Mouse (Mus musculus) v-Abl transformed pro-B cells (cell line): Measurements from ENCODE around the gene Tprg.

ENCODE experiments used
- in situ Hi-C, 2 experiments: fragments of 400-800 bp; cut with MboI; formaldehyde crosslinking; loops; one replicate each; pipeline ENCODE4 v1.15.1; 2025; ENCODE audit not compliant: unreplicated experiment in 2 of 2

Tprg gene

DNA sequence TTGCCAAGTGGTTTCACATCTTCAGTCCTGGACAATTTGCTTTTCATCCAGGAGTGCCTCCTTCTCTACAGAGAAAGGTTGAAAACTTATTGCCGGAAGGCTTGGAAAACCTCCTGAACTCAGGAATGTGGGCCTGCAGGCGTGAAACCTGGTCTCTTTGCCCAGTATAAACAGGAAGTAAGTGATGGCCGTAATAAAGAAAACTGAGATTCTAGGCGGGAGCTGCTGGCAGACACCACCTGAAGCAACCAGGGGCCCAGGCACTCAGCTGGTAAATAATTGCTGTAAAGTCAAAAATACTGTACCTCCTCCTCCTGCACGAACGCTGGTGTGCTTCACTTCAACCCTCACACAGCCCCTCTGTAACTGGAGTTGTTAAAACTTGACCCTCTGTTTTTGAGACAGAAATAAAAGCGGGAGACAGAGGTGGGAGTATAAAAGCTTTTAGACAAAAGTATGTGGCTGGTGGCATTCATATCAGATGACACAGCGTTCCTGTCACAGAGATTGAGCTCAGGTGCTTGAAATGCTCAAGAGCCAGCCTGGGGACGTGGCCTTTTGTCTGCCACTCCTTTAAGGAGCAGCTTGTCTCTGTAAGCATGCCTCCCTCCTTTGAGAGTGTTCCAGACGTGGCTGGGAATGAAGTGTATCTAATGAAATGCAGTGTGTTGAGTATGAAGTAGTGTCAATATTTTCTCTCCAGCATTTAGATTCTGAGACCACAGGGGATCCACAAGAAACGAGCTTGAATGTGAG lies 131.4 kb downstream of the Tprg start:
- in situ Hi-C loops, result no loop called here

- in situ Hi-C loops, result no loop called here
Observed at GRCm38 (mm10) chr16:25422997-25423396, 136.4 kb downstream of the Tprg start.

- in situ Hi-C loops, result no loop called here
Observed at GRCm38 (mm10) chr16:25424001-25424400, 137.4 kb downstream of the Tprg start.

DNA sequence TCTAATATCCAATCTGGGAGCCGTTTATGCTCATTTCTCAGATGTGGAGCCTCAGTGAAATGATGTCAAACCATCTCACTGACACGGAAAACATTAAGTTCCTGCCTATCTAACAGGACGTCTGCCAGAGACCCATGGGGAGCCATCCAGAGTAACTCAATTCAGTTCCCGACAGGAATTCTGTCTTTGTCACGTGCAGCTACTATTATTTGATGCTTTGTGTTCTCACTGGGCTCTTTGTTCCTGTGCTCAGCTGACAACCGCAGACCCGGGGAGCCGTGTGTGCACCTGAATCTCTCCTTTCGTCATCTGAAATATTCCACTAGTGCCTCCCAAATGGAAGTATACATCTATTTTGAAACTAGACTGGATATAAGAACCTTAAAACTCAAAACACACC lies 138.3 kb downstream of the Tprg start:
- in situ Hi-C loops, result no loop called here

GRCm38 (mm10) chr16:25425376-25425775 lies 138.8 kb downstream of the Tprg start:
- in situ Hi-C loops, result no loop called here

DNA sequence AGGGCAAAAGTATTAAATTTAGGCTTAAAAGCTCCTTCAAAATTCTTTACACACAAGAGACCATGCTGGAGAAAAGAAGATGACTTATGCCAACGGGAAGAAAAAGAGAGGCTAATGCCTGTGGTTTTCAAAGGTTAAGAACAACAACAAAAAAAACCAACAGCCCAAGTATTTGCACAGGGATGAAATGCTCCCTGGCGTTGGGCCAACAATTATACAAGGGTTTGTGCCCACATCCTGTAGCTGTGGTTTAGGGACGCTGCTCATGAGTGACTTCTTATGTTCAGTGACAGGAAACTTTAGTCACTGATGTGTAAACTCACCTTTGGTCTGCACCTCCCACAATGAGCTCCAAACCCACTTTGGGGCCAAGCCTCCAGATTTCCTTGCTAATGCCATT lies 139.6 kb downstream of the Tprg start:
- in situ Hi-C loops, result no loop called here

- in situ Hi-C loops, result no loop called here
Observed at GRCm38 (mm10) chr16:25440039-25440438, 153.4 kb downstream of the Tprg start.

DNA sequence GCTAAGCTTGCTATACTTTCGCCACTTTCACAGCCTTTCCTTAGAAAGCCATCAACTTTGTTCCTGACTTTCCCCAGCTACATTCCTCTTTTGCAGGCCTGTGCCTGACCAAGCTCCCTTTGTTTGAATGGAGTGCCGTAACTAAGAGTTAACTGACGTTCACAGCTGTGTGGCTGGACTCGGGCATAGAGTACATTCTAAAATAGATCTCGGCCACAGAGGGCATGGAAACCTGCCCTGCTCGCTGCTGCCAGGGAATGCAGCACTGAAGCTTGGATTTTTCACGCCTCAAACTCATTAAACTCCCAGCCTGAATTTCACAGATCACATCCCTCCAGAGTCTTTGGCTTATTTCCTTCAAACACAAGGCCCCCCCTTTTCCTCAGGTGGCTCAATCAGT lies 159.0 kb downstream of the Tprg start:
- in situ Hi-C loops, result no loop called here

DNA sequence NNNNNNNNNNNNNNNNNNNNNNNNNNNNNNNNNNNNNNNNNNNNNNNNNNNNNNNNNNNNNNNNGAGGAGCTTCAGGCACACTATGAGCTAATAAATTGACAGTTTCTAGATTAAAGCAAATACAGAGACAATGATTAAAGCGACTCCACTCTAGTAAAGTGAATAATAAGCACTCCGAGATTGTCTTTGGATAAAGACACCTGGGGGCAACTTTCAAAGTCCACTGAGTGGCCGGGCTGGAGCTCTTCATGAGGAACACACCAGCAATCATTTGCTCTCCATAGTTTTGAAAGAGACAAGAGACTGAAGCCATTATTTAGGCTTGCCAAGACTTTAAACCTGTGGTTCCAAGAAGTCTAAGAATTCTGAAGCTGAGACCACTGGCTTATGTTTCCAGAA lies 164.9 kb downstream of the Tprg start:
- in situ Hi-C loops, result no loop called here

DNA sequence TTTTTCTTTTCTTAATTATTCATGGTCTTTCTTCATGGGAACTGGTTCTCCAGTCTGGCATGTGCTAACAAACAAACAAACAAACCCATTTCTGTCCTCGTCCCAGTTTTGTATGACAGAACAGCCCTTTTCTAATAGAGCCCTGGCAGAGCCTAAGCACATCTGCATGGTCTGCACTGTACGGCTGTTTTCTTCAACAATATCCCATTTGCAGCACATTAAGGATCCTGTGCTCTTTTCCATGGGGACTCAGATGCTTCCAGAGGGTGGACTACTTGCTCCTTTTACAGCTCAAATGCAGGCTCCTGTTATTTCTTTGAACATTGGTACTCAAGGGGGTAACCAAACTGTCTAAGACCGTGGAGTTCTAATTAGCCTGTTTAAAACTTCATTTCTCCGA lies 178.1 kb downstream of the Tprg start:
- in situ Hi-C loops, result no loop called here

DNA sequence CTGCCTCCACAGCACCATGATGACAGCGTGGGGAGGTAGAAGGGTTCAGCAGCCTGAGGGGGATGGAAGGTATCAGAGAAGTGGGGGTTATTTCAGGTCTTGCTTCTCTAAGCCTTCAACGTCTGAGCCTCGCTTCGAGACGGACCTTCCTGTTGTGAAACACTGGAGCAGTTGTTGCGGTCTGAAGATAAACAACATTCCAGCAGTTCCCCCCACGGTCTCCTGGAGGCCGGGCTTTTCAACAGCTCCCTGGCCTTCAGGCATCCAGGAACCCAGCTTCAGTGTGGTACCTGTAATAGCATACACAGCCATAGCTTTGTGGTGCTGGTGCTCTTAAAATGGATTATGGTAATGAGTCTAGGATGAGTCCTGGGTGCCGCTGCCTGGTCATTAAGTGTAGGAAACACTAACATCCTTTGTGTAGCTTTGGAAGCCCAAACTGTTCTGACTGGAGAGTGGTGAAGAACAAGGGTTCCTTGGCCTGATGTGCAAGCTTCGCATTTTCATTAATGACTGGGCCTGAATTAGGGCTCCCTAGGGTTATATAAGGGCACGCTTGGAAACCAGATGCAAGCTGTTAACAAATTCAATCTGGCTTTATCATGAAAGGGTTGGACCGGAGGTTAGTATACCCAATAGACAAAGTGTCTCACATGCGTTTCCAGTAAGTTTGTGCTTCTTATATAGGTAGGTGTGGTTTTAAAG lies 179.0 kb downstream of the Tprg start:
- in situ Hi-C loops, result no loop called here

DNA sequence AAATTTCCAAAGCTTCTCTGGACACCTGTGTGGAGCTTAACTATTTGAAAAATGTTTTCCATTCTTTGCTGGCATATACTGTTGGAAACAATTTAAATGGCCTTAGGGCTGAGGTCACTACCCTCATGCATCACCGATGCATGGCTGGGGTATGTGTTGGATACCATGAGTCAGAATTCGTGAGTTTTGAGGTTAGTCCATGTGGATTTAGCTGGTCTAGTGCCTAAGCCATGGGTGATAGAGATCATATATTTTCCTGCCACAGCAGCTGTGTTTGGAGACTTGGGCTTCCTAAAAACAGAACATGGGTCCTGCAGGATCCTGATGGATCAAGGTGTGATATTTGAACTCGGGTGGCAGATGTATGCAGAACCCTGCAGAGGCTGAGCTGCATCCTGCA lies 181.4 kb downstream of the Tprg start:
- in situ Hi-C loops, result no loop called here

- in situ Hi-C loops, result no loop called here
Observed at GRCm38 (mm10) chr16:25468662-25469061, 182.0 kb downstream of the Tprg start.
